Mouse (Mus musculus) spleen, postnatal 14 days (tissue): ENCODE results near the gene Mok.
A peak's percentile ranks its signal among the peaks of the same experiment; 100 is the strongest.

Experiments
- DNase-seq, 2 experiments: peaks; one replicate each; pipeline ENCODE4 v3.0.0; 2021 to 2022; ENCODE audit warnings: low spot score in 2 of 2

Gene Mok

GRCm38 (mm10) chr12:110813132-110813531, 27.6 kb downstream of the Mok start:
- peak in 1 of 2 experiments; percentile 11 for DNase-seq

- DNase-seq = no peak
Measured at GRCm38 (mm10) chr12:110808848-110809247, 31.9 kb downstream of the Mok start.

- DNase-seq = no peak
Measured at GRCm38 (mm10) chr12:110808430-110808829, 32.3 kb downstream of the Mok start.

- DNase-seq = no peak
Measured at GRCm38 (mm10) chr12:110806301-110806970, 34.3 kb downstream of the Mok start.

- DNase-seq = no peak
Measured at GRCm38 (mm10) chr12:110804261-110804660, 36.5 kb downstream of the Mok start.

- no peak for DNase-seq
Measured at GRCm38 (mm10) chr12:110802674-110803297, 38.0 kb downstream of the Mok start.

- DNase-seq = no peak
Measured at GRCm38 (mm10) chr12:110801876-110802464, 38.8 kb downstream of the Mok start.

GRCm38 (mm10) chr12:110799226-110799625, 41.5 kb downstream of the Mok start:
- no peak for DNase-seq

- no peak for DNase-seq
Measured at GRCm38 (mm10) chr12:110797842-110798431, 42.8 kb downstream of the Mok start.

- DNase-seq = no peak
Measured at GRCm38 (mm10) chr12:110797202-110797601, 43.5 kb downstream of the Mok start.

GRCm38 (mm10) chr12:110796748-110797147, 44.0 kb downstream of the Mok start:
- no peak for DNase-seq

- DNase-seq = no peak
Measured at GRCm38 (mm10) chr12:110795035-110795434, 45.7 kb downstream of the Mok start.

GRCm38 (mm10) chr12:110791026-110791425, 49.7 kb downstream of the Mok start:
- no peak for DNase-seq

GRCm38 (mm10) chr12:110790580-110790979, 50.2 kb downstream of the Mok start:
- no peak for DNase-seq

- DNase-seq = no peak
Measured at GRCm38 (mm10) chr12:110786243-110786642, 54.5 kb downstream of the Mok start.

GRCm38 (mm10) chr12:110784211-110784610, 56.5 kb downstream of the Mok start:
- DNase-seq = no peak

GRCm38 (mm10) chr12:110782278-110782677, 58.5 kb downstream of the Mok start:
- no peak for DNase-seq

GRCm38 (mm10) chr12:110781181-110781580, 59.6 kb downstream of the Mok start:
- DNase-seq = no peak

GRCm38 (mm10) chr12:110779296-110779695, 61.4 kb downstream of the Mok start:
- no peak for DNase-seq

GRCm38 (mm10) chr12:110777853-110778252, 62.9 kb downstream of the Mok start:
- DNase-seq = peak in 1 of 2 experiments; percentile 16

GRCm38 (mm10) chr12:110775628-110776426, 64.9 kb downstream of the Mok start:
- DNase-seq = no peak

GRCm38 (mm10) chr12:110771961-110772360, 68.8 kb downstream of the Mok start:
- no peak for DNase-seq
